Mouse (Mus musculus): ENCODE results near the gene Ghr.

DNA sequence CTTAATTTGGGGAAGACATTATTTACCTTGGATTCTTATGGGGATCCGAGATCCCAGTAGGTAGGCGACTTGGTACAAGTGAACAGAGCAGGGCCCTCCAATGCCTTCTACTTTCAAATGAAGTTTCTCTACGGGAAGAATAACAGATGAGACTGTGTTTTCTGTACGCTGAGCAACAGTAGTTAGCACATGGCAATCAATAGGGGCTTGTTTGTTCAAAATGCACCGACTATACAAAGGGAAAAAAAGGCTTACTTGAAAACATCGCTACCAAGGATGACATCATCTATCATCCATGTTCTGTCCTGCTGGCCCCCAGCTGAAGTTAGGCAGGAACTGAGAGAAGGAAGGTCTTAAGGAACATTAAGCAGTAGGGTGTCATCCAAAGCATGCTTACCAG, 315.0 kb downstream of the Ghr start, which contains the start of gene Selenop:
- no peak for TF ChIP-seq POLR2A (IDR thresholded peaks at IDR 0.05; ENCODE audit: low read depth, low read length)
- TF ChIP-seq CTCF (IDR thresholded peaks at IDR 0.05; ENCODE audit: extremely low read depth, insufficient read length, insufficient replicate concordance, low read depth, low read length): no peak

Data from small intestine, adult 2 months (tissue).